Mouse (Mus musculus) fibroblast of lung, adult 2 months (primary cell): ENCODE results near the gene Tekt3.

Experiments used
- DNase-seq: peaks from one replicate; pipeline ENCODE4 v3.0.0-alpha.2; 2011; ENCODE audit warnings: low read depth

The Tekt3 gene

DNA sequence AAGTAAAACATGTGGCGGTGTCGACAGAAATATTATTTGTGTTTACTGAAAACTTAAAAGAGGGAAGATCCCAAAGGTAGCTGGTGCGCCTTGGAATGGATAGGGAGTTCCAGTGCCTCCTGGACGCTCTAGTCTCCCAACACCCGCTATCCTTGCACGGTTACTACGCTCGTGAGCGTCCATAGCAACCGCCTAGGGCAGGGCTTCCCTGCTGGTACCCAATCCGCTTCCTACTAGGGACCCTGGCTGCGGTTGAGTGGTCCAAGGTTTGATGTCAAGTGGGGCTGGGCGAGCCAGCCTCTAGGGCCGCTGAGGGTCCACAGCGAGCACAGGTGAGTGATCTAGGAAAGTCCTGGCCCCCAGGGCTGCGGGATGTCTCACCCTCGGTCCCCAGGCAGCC is at the start of gene Tekt3:
Gene Tekt3, plus strand, starts transcription at position 209 of the 400 bp plus-strand sequence.
- no peak for DNase-seq

DNA sequence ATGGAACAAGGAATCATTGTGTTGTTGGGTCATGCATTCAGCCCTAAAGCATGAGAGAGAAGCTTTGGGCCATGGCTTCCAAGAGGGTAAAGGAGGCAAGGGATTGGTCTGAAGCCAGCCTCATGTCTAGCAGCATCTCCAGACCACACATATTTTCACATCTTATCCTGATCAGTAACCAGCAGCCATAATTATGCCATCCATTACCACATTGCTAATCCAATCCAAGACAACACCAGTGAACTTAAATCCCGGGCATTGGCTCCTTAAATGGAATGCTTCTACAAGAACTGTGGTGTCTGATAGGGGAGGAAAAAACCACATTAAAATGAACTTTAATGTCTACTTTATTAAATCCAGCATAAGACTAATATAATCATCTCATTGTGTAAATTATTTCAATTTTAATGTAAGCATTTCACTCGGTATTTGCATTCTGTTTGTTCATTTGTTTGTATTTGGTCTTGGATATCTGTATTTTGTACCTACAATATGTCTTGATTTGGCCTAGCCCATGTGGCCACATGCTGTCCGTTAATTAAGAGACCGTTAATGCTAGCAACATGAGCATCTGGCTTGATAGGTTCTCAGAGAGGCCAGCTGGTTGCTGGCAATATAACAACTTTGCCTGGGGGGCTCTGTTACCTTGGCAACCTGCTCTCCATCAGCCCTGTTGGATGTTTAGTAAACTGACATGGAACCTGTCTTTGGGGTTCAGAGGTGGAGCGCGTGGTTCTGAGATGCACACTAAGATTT is 43.9 kb upstream of the Tekt3 start:
- DNase-seq = no peak

DNA sequence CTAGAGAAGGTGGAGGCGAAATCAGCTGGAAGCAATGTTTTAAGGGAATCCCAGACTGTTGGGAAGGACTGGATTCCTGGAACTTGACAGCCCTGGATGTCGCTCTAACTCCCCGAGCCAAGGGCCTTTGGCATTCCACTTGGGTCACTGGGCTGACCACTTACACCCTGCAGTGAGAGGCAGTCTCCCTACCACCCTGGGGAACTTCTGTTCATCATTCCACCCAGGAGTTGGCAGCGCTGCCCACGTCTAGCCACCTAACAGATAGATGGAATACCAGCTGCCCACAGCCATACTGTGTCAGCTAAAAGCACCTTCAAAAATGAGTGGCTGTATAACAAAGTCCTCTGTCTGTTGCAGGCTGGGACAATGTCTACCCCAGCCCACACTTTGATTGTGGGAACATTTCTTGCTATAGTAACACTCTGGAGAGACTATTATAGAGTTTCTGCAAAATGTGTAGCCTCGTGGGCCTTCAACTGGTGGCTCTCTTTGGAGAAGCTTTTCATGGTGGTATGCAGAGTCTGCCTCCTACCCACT is 43.3 kb upstream of the Tekt3 start:
- DNase-seq = no peak

GRCm38 (mm10) chr11:63020633-63021032 is 40.8 kb upstream of the Tekt3 start:
- DNase-seq = no peak

- DNase-seq = no peak
These were observed 40.2 kb upstream of the Tekt3 start for GRCm38 (mm10) chr11:63021141-63021806.

GRCm38 (mm10) chr11:63023461-63023860 is 38.0 kb upstream of the Tekt3 start:
- DNase-seq = peak; percentile 56

- no peak for DNase-seq
These were observed 37.3 kb upstream of the Tekt3 start for GRCm38 (mm10) chr11:63024136-63024535.

DNA sequence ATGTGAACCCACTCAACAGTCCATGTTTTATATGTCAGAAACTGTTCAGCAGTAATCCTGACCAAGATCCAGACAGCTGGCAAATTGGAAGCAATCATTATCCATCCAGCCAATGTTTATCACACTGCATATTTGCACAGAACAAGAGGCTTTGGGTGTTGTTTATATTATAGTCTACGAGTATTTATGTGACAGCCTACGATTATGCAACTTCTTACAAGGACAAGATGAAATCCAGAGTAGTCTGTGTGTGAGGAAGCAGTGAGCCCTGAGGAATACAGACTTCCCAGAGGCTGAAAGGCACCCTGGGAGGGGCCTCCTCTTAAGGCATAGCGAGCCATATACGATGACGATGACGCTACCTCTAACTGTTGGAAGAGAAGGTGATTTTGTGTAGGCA is 36.0 kb upstream of the Tekt3 start:
- DNase-seq = no peak

- no peak for DNase-seq
These were observed 34.8 kb upstream of the Tekt3 start for GRCm38 (mm10) chr11:63026651-63027141.

- no peak for DNase-seq
These were observed 33.3 kb upstream of the Tekt3 start for GRCm38 (mm10) chr11:63028131-63028530.

DNA sequence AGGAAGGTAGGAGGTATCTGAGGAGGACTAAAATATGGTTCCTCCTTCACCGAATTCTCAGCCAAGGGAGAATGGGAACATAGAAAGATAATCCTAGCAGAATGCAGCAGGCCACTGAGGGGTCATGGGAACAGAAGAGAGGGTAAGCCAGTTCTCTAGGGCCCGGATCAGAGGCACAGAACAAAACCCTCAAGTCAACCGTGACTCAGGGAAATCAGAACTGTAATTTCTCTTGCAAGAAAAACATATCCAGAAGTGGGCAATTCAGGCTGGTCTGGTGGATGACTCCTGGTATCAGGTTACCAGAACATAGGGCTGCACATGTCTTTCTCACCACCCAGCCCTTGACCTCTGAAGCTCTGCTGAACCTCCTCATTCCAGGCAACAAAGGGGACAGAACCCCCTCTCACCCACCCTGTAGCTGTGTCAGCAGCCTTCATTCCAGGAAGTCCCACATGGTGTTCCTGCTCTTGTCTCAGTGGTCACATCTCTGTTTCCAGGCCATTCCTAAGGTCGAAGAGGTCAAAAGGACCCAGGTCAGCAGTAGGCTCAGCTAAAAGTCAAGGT is 32.2 kb upstream of the Tekt3 start:
- peak; percentile 73 for DNase-seq

DNA sequence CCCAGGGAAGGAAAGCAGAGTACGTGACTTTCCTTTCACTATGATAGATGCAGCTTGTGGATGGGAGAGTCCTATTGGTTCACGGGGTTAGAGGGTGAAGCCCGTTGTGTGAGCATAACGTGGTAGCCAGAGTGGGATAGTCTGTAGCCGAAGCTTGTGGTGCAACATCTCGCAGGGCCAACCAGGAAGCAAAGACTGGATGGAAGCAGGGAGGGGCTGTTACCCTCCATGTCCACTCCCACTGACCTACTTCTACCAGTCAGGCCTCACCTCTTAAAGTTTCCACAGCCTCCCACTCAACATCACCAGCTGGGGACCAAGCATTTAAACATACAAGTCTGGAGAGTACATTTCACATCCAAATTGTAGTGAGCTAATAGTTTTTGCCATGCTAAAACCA is 31.7 kb upstream of the Tekt3 start:
- peak; percentile 28 for DNase-seq

DNA sequence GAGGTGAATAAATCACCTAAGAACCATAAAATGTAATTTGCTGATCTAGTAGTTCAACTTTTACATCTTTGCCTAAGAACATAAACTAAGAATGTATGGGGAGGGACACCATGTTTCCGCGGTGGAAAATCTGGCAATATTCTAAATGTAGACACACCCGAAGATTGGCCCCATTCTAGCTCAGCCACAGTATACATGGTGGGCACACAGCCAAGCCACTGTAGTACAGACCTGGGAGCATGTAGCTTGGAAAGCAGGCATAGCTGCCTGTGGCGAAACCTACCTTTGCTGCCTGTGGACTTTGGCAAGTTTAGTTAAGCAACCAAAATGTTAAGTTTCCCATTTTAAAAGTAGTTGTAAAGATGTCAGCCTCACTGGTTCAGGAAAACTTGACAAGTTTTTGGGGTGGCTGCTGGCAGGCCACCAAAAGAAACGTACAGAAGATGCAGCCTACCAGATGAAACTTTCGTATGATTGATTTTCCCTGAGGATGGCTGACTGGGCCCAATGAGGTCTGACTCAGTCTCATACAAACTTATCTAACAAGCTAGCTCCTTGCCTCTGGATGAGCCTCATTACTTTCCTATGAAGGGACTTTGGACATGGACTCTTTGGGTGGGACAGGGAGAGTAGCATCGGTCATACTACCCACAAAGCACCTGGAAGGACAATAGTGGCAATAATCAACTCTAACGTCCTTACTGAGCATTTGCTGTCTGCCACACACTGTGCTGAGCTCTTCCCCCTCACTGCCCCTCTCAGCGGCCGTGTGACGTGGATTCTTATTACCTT is 25.8 kb upstream of the Tekt3 start:
- DNase-seq = no peak

DNA sequence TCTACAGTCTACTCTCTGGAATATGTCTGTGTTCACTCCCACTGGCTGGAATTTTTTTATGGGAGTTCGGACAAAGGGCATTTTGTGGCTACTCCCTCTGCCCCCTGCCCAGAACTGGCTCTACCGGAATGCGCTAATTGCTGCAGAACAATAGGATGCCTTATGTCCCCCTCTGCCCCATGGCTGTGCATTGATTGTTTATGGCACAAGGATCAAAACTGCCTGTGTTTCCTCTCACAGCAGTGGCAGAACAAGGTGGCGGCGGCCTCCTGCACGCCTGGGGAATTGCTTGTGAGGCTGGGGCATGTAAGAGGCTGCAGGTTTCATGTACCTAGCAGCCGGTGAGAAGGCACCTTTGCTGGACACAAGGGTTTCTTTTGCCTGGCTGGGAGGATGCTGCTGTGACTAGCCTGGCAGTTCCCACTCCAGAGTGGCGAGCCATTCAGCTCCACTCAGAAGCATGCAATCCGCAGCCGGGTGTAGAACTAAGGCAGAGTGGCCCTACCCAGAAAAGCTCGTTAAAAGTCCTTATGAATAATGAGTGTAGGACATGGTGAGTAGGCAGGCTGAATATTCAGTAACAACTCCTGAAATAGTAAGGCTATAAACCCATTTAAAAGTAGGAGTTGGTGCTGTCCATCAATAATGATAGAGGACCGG is 21.3 kb upstream of the Tekt3 start:
- DNase-seq = no peak

DNA sequence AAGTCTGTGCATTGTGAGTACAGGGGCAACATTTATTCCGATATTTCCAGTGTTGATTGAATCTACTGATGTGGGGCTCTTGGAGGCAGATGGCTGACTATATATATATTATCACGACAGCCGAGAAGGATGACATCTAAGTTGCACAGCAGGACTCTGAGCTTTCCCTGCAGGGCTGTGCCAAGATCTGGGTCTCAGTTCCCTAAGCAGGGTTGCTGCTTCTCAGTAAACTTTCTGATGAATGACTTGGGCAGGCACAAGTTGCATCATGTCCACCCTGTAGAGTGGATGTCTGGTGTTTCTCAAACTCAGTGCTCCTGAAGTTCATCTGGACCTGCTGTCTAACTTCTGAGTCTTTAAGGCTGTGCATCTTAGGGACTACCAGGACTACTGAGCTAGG is 15.7 kb upstream of the Tekt3 start:
- no peak for DNase-seq

- DNase-seq = no peak
These were observed 15.1 kb upstream of the Tekt3 start for GRCm38 (mm10) chr11:63046380-63046779.

DNA sequence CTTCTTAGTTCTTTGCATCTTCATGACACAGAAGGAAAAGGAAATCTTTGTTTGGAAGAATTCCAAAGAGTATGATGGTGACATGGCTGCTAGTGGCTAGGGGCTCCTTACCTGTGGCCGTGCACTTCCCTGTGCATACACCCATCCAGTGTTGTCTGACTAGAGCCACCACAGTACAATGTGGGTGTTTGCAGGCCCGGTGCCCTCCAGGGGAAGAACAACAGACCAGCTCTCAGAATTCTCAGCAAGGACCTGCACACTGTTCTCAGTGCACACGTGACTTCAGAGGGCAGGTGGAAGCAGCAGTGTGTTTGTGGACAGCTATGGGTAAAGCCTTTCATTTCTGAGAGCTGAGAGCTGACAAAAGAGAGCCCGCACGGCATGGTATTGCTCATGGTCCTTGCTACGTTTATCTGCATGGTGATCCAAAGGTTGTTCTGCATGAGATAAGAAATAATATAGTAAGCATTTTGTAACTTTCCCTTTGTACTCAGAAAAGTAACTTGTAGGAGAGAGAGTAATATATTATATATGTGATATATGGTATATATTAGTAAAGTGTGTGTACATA is 11.0 kb upstream of the Tekt3 start:
- no peak for DNase-seq

DNA sequence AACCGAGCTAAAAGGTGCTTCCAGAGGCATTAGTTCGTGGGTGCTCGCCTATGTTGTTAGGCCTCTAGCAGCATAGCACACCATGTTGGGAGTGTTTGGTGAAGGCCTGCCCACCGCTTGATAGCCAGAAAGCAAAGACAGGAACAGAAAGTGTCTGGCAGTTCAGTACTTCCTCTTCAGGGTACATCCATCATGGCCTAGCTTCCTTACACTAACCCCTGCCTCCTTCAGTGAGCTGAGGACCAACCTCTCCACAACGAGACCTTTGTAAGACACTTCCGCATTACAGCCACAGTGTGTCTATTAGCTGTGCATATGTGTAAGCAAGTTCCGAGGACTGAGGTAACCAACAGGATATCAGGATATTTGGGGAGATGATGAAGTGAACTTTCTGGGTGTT is 10.4 kb upstream of the Tekt3 start:
- no peak for DNase-seq

DNA sequence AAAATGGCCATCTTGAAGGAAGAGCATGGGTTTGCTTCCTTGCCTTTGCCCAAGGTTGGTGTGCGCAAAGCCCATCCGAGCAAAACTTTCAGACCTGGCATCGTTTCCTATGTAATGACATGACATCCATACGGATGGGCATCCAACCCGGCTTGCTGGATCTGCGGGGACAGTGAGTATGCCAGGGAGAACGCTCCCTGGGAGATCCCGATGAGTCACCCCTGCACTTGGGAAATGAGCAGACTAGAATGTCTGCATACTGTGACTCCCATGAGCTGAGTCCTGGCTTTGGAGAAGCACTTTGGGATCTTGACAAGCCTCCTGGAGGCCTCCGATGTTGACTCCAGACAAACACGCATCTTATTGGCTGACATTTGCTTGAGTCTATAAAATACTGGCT is 9.5 kb upstream of the Tekt3 start:
- DNase-seq = no peak

DNA sequence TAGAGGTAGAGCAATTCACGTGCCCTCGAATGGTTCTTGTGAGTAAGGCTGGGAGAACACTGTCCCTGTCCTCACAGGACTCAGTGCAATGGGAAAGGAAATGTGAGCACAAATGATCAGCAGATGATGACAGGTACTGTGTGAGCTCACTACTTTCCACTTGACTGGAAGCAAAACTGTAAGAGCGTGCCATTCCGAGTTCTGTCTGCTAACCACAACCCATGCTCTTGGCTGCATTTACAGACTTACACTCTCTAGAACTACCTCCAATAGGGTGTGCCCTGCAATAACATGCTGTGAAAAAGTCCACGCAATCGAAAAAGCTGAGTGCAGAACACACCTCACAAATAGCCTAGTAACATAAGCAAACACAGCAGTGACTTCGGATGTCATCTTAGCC is 5.9 kb upstream of the Tekt3 start:
- peak; percentile 84 for DNase-seq

- DNase-seq = peak; percentile 58
These were observed 3.0 kb upstream of the Tekt3 start for GRCm38 (mm10) chr11:63058375-63058952.
